Mouse (Mus musculus) thymus, adult 2 months (tissue): ENCODE measurements around the gene Kcnip3.

Source experiments
- CTCF ChIP-seq: fragments of 200-500 bp; IDR thresholded peaks from 2 replicates; pipeline ENCODE4 v1.5.1; 2012; ENCODE audit warnings: mild to moderate bottlenecking, control low read depth, low read length, moderate library complexity, borderline replicate concordance; ENCODE audit not compliant: control insufficient read depth, poor library complexity, insufficient read depth; ENCODE audit errors: extremely low read depth
- POLR2A ChIP-seq: fragments of 200-500 bp; IDR thresholded peaks from 2 replicates; pipeline ENCODE4 v1.6.1; 2012; ENCODE audit warnings: mild to moderate bottlenecking, low read length, control low read depth, moderate library complexity; ENCODE audit not compliant: control insufficient read depth, poor library complexity, insufficient read depth; ENCODE audit errors: extremely low read depth

DNA sequence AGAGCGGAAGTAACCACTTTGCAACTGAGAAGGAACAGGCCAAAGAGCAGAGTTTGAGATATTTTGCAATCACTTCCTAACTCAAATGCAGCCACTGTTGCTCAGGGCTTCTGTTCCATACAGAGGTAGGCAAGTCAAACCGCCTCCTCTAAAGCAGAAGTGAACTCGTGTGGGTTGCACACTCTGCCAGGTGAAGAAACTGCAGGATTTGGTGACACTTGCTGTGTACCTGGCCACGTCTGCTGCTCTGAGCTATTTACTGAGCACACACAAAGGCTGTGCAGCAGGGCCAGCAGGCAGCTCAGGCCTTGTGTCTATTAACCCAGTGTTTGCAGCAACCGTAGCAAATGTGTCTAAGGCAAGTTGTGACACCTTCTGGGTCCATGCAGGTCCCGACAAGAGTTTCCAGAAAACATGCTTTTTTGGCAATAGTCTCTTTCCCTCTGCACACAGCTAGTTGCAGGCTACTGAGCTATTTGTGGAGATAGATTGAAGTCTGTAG is 15.7 kb downstream of the Kcnip3 start:
- TF ChIP-seq CTCF: no peak
- no peak for TF ChIP-seq POLR2A
